22 mouse cellular contexts compared by ENCODE assay signal in the genomic region with DNA sequence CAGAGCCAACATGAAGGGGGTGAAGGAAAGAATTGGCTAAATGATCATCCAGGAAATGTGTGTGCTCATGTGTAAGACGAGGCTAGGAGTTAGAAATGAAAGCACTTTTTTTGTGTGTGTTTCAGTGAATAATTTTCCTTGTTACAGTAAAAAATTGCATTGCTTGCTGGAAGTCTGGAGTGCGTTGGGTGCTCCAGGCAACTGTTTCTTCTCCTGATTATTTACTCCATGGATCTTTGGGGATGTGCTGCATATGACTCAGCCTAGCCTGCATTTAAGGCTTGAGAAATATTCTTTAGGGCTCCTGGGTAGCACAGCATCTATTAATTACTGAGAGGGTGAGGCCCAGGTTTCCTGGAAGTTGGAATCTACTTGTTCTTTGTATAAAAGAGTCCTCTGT.
"Had no signal": no experiment of that assay in that cellular context is flagged by ENCODE, and none has a peak within 500 bp of the region (broad histone marks: within the 10 kb centered on the region; RNA-seq: fewer than 3 reads in every experiment).

No protein-coding gene starts in this region.

- H3K4me2 ChIP-seq: limb, embryonic 12.5 days; liver, embryonic 12.5 days; liver, embryonic 15.5 days; lung, embryonic 15.5 days; midbrain, embryonic 13.5 days; neural tube, embryonic 13.5 days had no signal

- DNase-seq: kidney, adult 9 months; kidney, postnatal 10 days; kidney, postnatal 36 days; liver; lung, adult 18-20 months; lung, postnatal 10 days; lung, postnatal 36 days; retina, postnatal 1 day; right cerebral cortex, postnatal 25 days; spleen, adult 18-20 months; thymus, adult 18-20 months; thymus, postnatal 36 days had no signal

- H3K4me1 ChIP-seq: limb, embryonic 12.5 days; liver, embryonic 15.5 days; lung, embryonic 15.5 days; midbrain, embryonic 10.5 days; midbrain, embryonic 13.5 days had no signal

- H3K27ac ChIP-seq: limb, embryonic 12.5 days; liver, embryonic 12.5 days; liver, embryonic 15.5 days; lung, embryonic 15.5 days; midbrain, embryonic 10.5 days; midbrain, embryonic 13.5 days; neural tube, embryonic 13.5 days had no signal

- ATAC-seq: liver, embryonic 12.5 days; midbrain, embryonic 13.5 days; midbrain, embryonic 16.5 days had no signal

- H3K9me3 ChIP-seq: limb, embryonic 12.5 days; liver, embryonic 12.5 days; liver, embryonic 15.5 days; lung, embryonic 15.5 days; megakaryocyte, embryonic 14.5 days; midbrain, embryonic 10.5 days; midbrain, embryonic 13.5 days; neural tube, embryonic 13.5 days had no signal

- H3K9ac ChIP-seq: limb, embryonic 12.5 days; liver, embryonic 12.5 days; liver, embryonic 15.5 days; lung, embryonic 15.5 days; midbrain, embryonic 13.5 days; neural tube, embryonic 13.5 days had no signal

- H3K4me3 ChIP-seq: limb, embryonic 12.5 days; liver, embryonic 12.5 days; liver, embryonic 15.5 days; lung, embryonic 15.5 days; megakaryocyte, embryonic 14.5 days; midbrain, embryonic 10.5 days; midbrain, embryonic 13.5 days; myocyte; neural tube, embryonic 13.5 days had no signal

- H3K36me3 ChIP-seq: limb, embryonic 12.5 days; liver, embryonic 12.5 days; liver, embryonic 15.5 days; lung, embryonic 15.5 days; midbrain, embryonic 10.5 days; midbrain, embryonic 13.5 days; neural tube, embryonic 13.5 days had no signal

- H3K27me3 ChIP-seq: limb, embryonic 12.5 days; liver, embryonic 12.5 days; liver, embryonic 15.5 days; lung, embryonic 15.5 days; megakaryocyte, embryonic 14.5 days; midbrain, embryonic 13.5 days; neural tube, embryonic 13.5 days had no signal
